Mouse (Mus musculus) CH12.LX (cell line): ENCODE results near the gene Rpl31.

Source experiments
- CHD2 ChIP-seq: IDR thresholded peaks from 2 replicates; pipeline ENCODE4 v1.6.1; 2011; ENCODE audit warnings: low read length, improper control_type of control experiment
- CTCF ChIP-seq, 2 experiments: IDR thresholded peaks in 1 of 2; conservative IDR thresholded peaks in 1 of 2; 2 replicates each; pipeline ENCODE4 v1.5.1; 2011 to 2012; ENCODE audit warnings: low read depth in 2 of 2, low read length in 2 of 2, improper control_type of control experiment in 1 of 2, inconsistent platforms in 1 of 2, mild to moderate bottlenecking in 1 of 2, moderate library complexity in 1 of 2
- EP300 ChIP-seq: IDR thresholded peaks from 2 replicates; pipeline ENCODE4 v1.6.1; 2011; ENCODE audit warnings: low read length, improper control_type of control experiment
- HCFC1 ChIP-seq: IDR thresholded peaks from 2 replicates; pipeline ENCODE4 v1.6.1; 2012; ENCODE audit warnings: low read depth, mild to moderate bottlenecking, inconsistent platforms, low read length, improper control_type of control experiment
- JUND ChIP-seq: conservative IDR thresholded peaks from 2 replicates; pipeline ENCODE4 v1.6.1; 2011; ENCODE audit warnings: low read depth, low read length, improper control_type of control experiment
- POLR2A ChIP-seq: IDR thresholded peaks from 2 replicates; pipeline ENCODE4 v1.6.1; 2011; ENCODE audit warnings: low read depth, mild to moderate bottlenecking, improper control_type of control experiment, low read length
- ZKSCAN1 ChIP-seq: IDR thresholded peaks from 2 replicates; pipeline ENCODE4 v1.6.1; 2012; ENCODE audit warnings: low read depth, inconsistent platforms, low read length, improper control_type of control experiment, borderline replicate concordance

DNA sequence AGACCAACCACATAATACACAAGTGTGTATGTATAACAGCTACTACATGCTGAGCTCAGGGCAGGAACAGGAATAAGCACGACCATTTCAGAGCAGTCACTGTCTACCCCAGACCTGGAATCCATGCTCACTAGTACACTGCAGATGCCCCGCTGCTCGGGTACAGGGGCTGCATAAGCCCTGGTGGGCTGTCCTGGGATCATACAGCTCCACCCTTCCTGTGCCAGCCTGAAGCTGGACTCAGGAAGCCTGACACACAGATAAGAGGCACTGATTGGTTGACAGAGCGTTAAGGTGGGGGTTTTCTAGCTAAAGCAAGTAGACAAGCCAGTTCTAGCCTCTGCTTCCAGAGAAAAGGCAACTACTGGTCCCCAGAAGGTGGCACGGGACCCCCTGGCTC, 11.4 kb downstream of the Rpl31 start:
- TF ChIP-seq CTCF (conservative IDR thresholded peaks at IDR 0.05 in 1 of 2, IDR thresholded peaks at IDR 0.05 in 1 of 2; ENCODE audit: low read depth in 2 of 2, low read length in 2 of 2) (no peak), POLR2A (no peak), JUND (no peak), ZKSCAN1 (no peak), CHD2 (no peak), EP300 (no peak), HCFC1 (no peak)
